Mouse (Mus musculus): ENCODE results near the gene Anapc13. TPM values are rescaled to one million over a fixed set of nuclear protein-coding genes. Genes with fewer than 3 reads are reported as not detected.

Anapc13 gene
- polyA plus RNA-seq, 1 experiment, result 65.4 TPM

- H3K4me3 ChIP-seq (replicated peaks; ENCODE audit: extremely low read depth, low read depth, low read length), result no peak overlapping the region
- 46% methylated on average over 6 of the region's 6 CpGs for WGBS
- TF ChIP-seq POLR2A (IDR thresholded peaks at IDR 0.05; ENCODE audit: borderline replicate concordance, extremely low read depth, low read depth, low read length) (no peak), CTCF (IDR thresholded peaks at IDR 0.05; ENCODE audit: insufficient read depth, low read length) (no peak)
- DNase-seq, result no peak
- H3K4me1 ChIP-seq (ENCODE audit: control insufficient read depth, insufficient read depth, low read length), result no peaks in the 10 kb centered on the region
Observed at GRCm38 (mm10) chr9:102668115-102668514, 42.0 kb downstream of the Anapc13 start.

GRCm38 (mm10) chr9:102668906-102669305, 42.8 kb downstream of the Anapc13 start:
- 77% methylated on average over 12 of the region's 12 CpGs for WGBS
- H3K4me3 ChIP-seq (replicated peaks; ENCODE audit: extremely low read depth, low read depth, low read length), result no peak overlapping the region
- no peak for DNase-seq
- TF ChIP-seq CTCF (IDR thresholded peaks at IDR 0.05; ENCODE audit: insufficient read depth, low read length) (no peak), POLR2A (IDR thresholded peaks at IDR 0.05; ENCODE audit: borderline replicate concordance, extremely low read depth, low read depth, low read length) (no peak)
- H3K4me1 ChIP-seq (ENCODE audit: control insufficient read depth, insufficient read depth, low read length), result no peaks in the 10 kb centered on the region

- WGBS, result 60% methylated on average over 7 of the region's 7 CpGs
- Histone ChIP-seq H3K4me1 (ENCODE audit: control insufficient read depth, insufficient read depth, low read length) (no peaks in the 10 kb centered on the region), H3K4me3 (replicated peaks; ENCODE audit: extremely low read depth, low read depth, low read length) (no peak overlapping the region)
- no peak for TF ChIP-seq POLR2A (IDR thresholded peaks at IDR 0.05; ENCODE audit: borderline replicate concordance, extremely low read depth, low read depth, low read length)
- no peak for TF ChIP-seq CTCF (IDR thresholded peaks at IDR 0.05; ENCODE audit: insufficient read depth, low read length)
- DNase-seq, result no peak
Observed at GRCm38 (mm10) chr9:102673381-102673780, 47.3 kb downstream of the Anapc13 start.

- H3K4me1 ChIP-seq (ENCODE audit: control insufficient read depth, insufficient read depth, low read length), result no peaks in the 10 kb centered on the region
- WGBS, result 81% methylated on average over 5 of the region's 5 CpGs
- no peak for TF ChIP-seq CTCF (IDR thresholded peaks at IDR 0.05; ENCODE audit: insufficient read depth, low read length)
- H3K4me3 ChIP-seq (replicated peaks; ENCODE audit: extremely low read depth, low read depth, low read length), result no peak overlapping the region
- no peak for DNase-seq
Observed at GRCm38 (mm10) chr9:102675922-102676321, 49.8 kb downstream of the Anapc13 start.

GRCm38 (mm10) chr9:102681470-102681869, 55.4 kb downstream of the Anapc13 start:
- DNase-seq, result no peak
- no peak for TF ChIP-seq POLR2A (IDR thresholded peaks at IDR 0.05; ENCODE audit: borderline replicate concordance, extremely low read depth, low read depth, low read length)
- no peak for TF ChIP-seq CTCF (IDR thresholded peaks at IDR 0.05; ENCODE audit: insufficient read depth, low read length)
- Histone ChIP-seq H3K4me1 (ENCODE audit: control insufficient read depth, insufficient read depth, low read length) (no peaks in the 10 kb centered on the region), H3K4me3 (replicated peaks; ENCODE audit: extremely low read depth, low read depth, low read length) (no peak overlapping the region)
- WGBS, result 42% methylated on average over 7 of the region's 7 CpGs

Other genes with a start within 250 kb of the Anapc13 start
- gene Ky, start 120.5 kb upstream of the Anapc13 start, polyA plus RNA-seq (2012; rRNA removed), result 1.9 and 2.9 TPM in 2 replicates
- gene Cep63, start 238 bp downstream of the Anapc13 start, polyA plus RNA-seq (2012; rRNA removed), result 3.1 and 5.2 TPM in 2 replicates
- 82.6 and 101 TPM in 2 replicates for gene Amotl2, start 90.4 kb downstream of the Anapc13 start, polyA plus RNA-seq (2012; rRNA removed)
- 53.1 and 76.1 TPM in 2 replicates for gene Ryk, start 208.6 kb downstream of the Anapc13 start, polyA plus RNA-seq (2012; rRNA removed)

Data from lung, adult 2 months (tissue).